Mouse (Mus musculus) T-helper 1 cell (primary cell): ENCODE measurements around the gene Irf2.

Experiments
- in situ Hi-C: fragments of 300-600 bp; cut with MboI, MseI; formaldehyde crosslinking; loops from one replicate; pipeline ENCODE4 v1.15.1; 2025; ENCODE audit warnings: high pct_unique_total_duplicates

The Irf2 gene

GRCm38 (mm10) chr8:46871086-46871485, 131.6 kb downstream of the Irf2 start:
- in situ Hi-C loops = no loop called here

GRCm38 (mm10) chr8:46875615-46876293, 136.2 kb downstream of the Irf2 start:
- in situ Hi-C loops = no loop called here

- in situ Hi-C loops = no loop called here
Observed at GRCm38 (mm10) chr8:46881348-46881747, 141.8 kb downstream of the Irf2 start.

GRCm38 (mm10) chr8:46881755-46882419, 142.4 kb downstream of the Irf2 start:
- in situ Hi-C loops = no loop called here

GRCm38 (mm10) chr8:46882743-46883142, 143.2 kb downstream of the Irf2 start:
- in situ Hi-C loops = no loop called here

- in situ Hi-C loops = no loop called here
Observed at GRCm38 (mm10) chr8:46883232-46884000, 143.9 kb downstream of the Irf2 start.

- in situ Hi-C loops = no loop called here
Observed at GRCm38 (mm10) chr8:46885786-46886185, 146.3 kb downstream of the Irf2 start.

- in situ Hi-C loops = no loop called here
Observed at GRCm38 (mm10) chr8:46886216-46886615, 146.7 kb downstream of the Irf2 start.

GRCm38 (mm10) chr8:46887396-46887795, 147.9 kb downstream of the Irf2 start:
- in situ Hi-C loops = no loop called here

- in situ Hi-C loops = no loop called here
Observed at GRCm38 (mm10) chr8:46888575-46888974, 149.0 kb downstream of the Irf2 start.

GRCm38 (mm10) chr8:46890241-46890640, 150.7 kb downstream of the Irf2 start:
- in situ Hi-C loops = no loop called here

GRCm38 (mm10) chr8:46892511-46893273, 153.2 kb downstream of the Irf2 start:
- in situ Hi-C loops = no loop called here

- in situ Hi-C loops = no loop called here
Observed at GRCm38 (mm10) chr8:46894385-46894784, 154.9 kb downstream of the Irf2 start.

- in situ Hi-C loops = no loop called here
Observed at GRCm38 (mm10) chr8:46896005-46896404, 156.5 kb downstream of the Irf2 start.

GRCm38 (mm10) chr8:46896704-46897103, 157.2 kb downstream of the Irf2 start:
- in situ Hi-C loops = no loop called here
